Mouse (Mus musculus) midbrain, embryonic 13.5 days (tissue): Measurements from ENCODE around the gene Dvl2. TPM values are rescaled to one million over a fixed set of nuclear protein-coding genes. Genes with fewer than 3 reads are reported as not detected.
"Not testable (repeated sequence)": the region's sequence is repeated elsewhere in the genome, so short reads cannot be mapped to it uniquely, and the experiment has no call there.

Experiments
- ATAC-seq: fragments of 200-750 bp; cut with Nextera tagmentation; 2 replicates; pipeline ENCODE4 v1.8.0; 2017; ENCODE audit warnings: mild to moderate bottlenecking, moderate TSS enrichment, moderate library complexity
- H3K27ac ChIP-seq: fragments of 300-500 bp; sonication (generic); 2 replicates; pipeline ENCODE4 v1.5.1; 2015; ENCODE audit warnings: inconsistent platforms, mild to moderate bottlenecking, moderate library complexity
- H3K27me3 ChIP-seq: fragments of 300-500 bp; sonication (generic); 2 replicates; pipeline ENCODE4 v1.6.1; 2015; ENCODE audit warnings: mild to moderate bottlenecking, inconsistent platforms
- H3K36me3 ChIP-seq: fragments of 300-500 bp; sonication (generic); 2 replicates; pipeline ENCODE4 v1.6.1; 2015; ENCODE audit warnings: mild to moderate bottlenecking, inconsistent platforms
- H3K4me1 ChIP-seq: fragments of 300-500 bp; sonication (generic); replicated peaks from 2 replicates; pipeline ENCODE4 v1.6.1; 2015; ENCODE audit warnings: inconsistent platforms
- H3K4me2 ChIP-seq: fragments of 300-500 bp; sonication (generic); replicated peaks from 2 replicates; pipeline ENCODE4 v1.6.1; 2015; ENCODE audit warnings: moderate library complexity, mild to moderate bottlenecking, inconsistent platforms
- H3K4me3 ChIP-seq: fragments of 300-500 bp; sonication (generic); replicated peaks from 2 replicates; pipeline ENCODE4 v1.5.1; 2015; ENCODE audit warnings: mild to moderate bottlenecking, inconsistent platforms
- H3K9ac ChIP-seq: fragments of 300-500 bp; sonication (generic); replicated peaks from 2 replicates; pipeline ENCODE4 v1.6.1; 2015; ENCODE audit warnings: mild to moderate bottlenecking, inconsistent platforms
- H3K9me3 ChIP-seq: fragments of 300-500 bp; sonication (generic); 2 replicates; pipeline ENCODE4 v1.6.1; 2016; ENCODE audit warnings: mild to moderate bottlenecking, inconsistent platforms
- WGBS: fragments of 180-500 bp; shearing (Covaris S2); methylation state at CpG from one replicate; pipeline ENCODE4 v1.1.7; 2015; 5-methylcytosine and 5-hydroxymethylcytosine counted together
- polyA plus RNA-seq: library from polyadenylated mRNA; unstranded; fragments of >200 nt; fragmentation: Nextera tagmentation; extraction: Ambion mirVana; gene quantifications from 2 replicates; pipeline ENCODE4 v1.2.1, GENCODE M21; 2015

Gene Dvl2
- polyA plus RNA-seq: 27.6 and 35.4 TPM in 2 replicates

- WGBS: under 1% methylated on average over 44 of the region's 48 CpGs
- H3K36me3 ChIP-seq: peaks cover 34% of the 10 kb centered on the region
Observed at GRCm38 (mm10) chr11:70000396-70000898, at the start of gene Dvl2. Dvl2 (plus strand) TSS chr11:70000595.

DNA sequence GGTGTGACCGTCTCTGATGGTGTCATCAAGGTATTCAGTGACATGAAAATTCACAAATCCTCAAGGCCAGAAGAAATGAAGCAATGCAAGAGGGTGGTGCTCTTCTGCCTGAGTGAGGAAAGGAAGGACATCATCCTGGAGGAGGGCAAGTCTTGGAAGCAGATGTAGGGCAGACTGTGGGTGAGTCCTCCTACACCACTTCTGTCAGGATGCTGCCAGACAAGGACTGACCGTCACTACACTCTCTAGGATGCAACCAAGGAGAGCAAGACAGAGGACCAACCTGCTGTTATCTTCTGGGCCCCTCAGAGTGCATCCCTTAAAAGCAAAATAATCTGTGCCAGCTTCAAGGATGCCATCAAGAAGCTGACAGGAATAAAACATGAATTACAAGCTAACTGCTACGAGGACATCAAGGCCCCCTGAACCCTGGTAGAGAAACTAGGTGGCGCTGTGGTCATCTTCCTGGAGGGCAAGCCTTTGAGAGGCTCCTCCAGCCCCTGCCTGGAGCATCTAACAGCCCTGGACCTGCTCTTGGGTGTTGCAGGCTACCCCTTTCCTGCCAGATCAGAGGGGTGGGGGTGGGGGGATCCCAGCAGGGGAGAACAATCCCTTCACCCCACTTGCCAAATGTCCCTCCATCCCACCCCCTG is 49.5 kb upstream of the Dvl2 start:
- no peak overlapping the region for H3K4me3 ChIP-seq
- no peak overlapping the region for H3K9ac ChIP-seq
- WGBS: 38% methylated on average over 4 of the region's 4 CpGs
- no peak overlapping the region for H3K27ac ChIP-seq
- H3K4me1 ChIP-seq: peaks cover 16% of the 10 kb centered on the region
- 0 out of 2 replicates have a peak, but pooled peaks cover 18% of the 10 kb centered on the region for H3K27me3 ChIP-seq
- no peak overlapping the region for H3K4me2 ChIP-seq
- H3K36me3 ChIP-seq: no peaks in the 10 kb centered on the region
- ATAC-seq: no peak
- H3K9me3 ChIP-seq: no peaks in the 10 kb centered on the region

More at GRCm38 (mm10) chr11:70000396-70000898, at the start of gene Dvl2:
- Histone ChIP-seq H3K27me3 (no peaks in the 10 kb centered on the region), H3K4me2 (peak within 1 kb of the TSS; percentile 90), H3K9me3 (peaks cover 3% of the 10 kb centered on the region; the same call in 1 of the 2 replicates), H3K9ac (peak within 1 kb of the TSS; percentile 87), H3K27ac (peak within 1 kb of the TSS; percentile 96), H3K4me1 (peaks cover 65% of the 10 kb centered on the region), H3K4me3 (peak within 1 kb of the TSS; percentile 75)
- peak; percentile 69 for ATAC-seq

DNA sequence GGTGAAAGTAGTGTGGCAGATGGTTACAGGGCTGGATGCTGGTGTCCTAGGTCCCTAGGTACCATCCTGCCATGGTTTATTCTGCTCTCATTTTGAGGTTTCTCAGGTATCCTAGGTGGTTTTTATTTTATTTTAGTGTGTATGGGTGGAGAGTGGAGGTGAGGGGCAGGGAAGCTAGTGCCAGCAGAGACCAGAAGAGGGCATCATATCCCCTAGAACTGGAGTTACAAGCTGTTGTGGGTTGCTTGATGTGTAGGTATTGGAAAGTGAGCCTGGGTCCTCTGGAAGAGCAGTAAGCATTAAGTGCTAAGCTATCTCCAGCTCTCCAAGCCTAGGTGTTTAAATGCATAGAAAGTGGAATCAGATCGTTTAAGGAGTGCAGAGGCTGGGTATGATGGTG is 48.1 kb upstream of the Dvl2 start:
- Histone ChIP-seq H3K4me1 (peaks cover 14% of the 10 kb centered on the region), H3K9me3 (no peaks in the 10 kb centered on the region), H3K27ac (no peak overlapping the region), H3K4me2 (no peak overlapping the region), H3K9ac (no peak overlapping the region), H3K27me3 (0 out of 2 replicates have a peak, but pooled peaks cover 18% of the 10 kb centered on the region), H3K4me3 (no peak overlapping the region), H3K36me3 (no peaks in the 10 kb centered on the region)
- ATAC-seq: no peak
- 40% methylated on average over 1 of the region's 1 CpGs for WGBS

- no peak overlapping the region for H3K4me3 ChIP-seq
- peaks cover 5% of the 10 kb centered on the region for H3K4me1 ChIP-seq
- 68% methylated on average over 11 of the region's 11 CpGs for WGBS
- 0 out of 2 replicates have a peak, but pooled peaks cover 21% of the 10 kb centered on the region for H3K27me3 ChIP-seq
- H3K27ac ChIP-seq: no peak overlapping the region
- no peaks in the 10 kb centered on the region for H3K36me3 ChIP-seq
- H3K9ac ChIP-seq: no peak overlapping the region
- H3K4me2 ChIP-seq: no peak overlapping the region
- ATAC-seq: no peak
- H3K9me3 ChIP-seq: no peaks in the 10 kb centered on the region
Observed at GRCm38 (mm10) chr11:69953267-69953915, 47.0 kb upstream of the Dvl2 start.

GRCm38 (mm10) chr11:69955618-69956017 is 44.8 kb upstream of the Dvl2 start:
- not testable (repeated sequence) for H3K9me3 ChIP-seq, H3K4me1 ChIP-seq, H3K4me3 ChIP-seq, H3K4me2 ChIP-seq, H3K36me3 ChIP-seq, H3K27ac ChIP-seq, ATAC-seq, H3K9ac ChIP-seq
- peaks cover 32% of the 10 kb centered on the region for H3K27me3 ChIP-seq
- 82% methylated on average over 4 of the region's 4 CpGs for WGBS

- Histone ChIP-seq H3K9ac (no peak overlapping the region), H3K36me3 (no peaks in the 10 kb centered on the region), H3K4me1 (no peaks in the 10 kb centered on the region), H3K27me3 (peaks cover 32% of the 10 kb centered on the region), H3K4me3 (no peak overlapping the region), H3K27ac (no peak overlapping the region), H3K4me2 (no peak overlapping the region), H3K9me3 (no peaks in the 10 kb centered on the region)
- ATAC-seq: no peak
- 67% methylated on average over 1 of the region's 1 CpGs for WGBS
Observed at GRCm38 (mm10) chr11:69956218-69956617, 44.2 kb upstream of the Dvl2 start.

- no peak for ATAC-seq
- no peak overlapping the region for H3K4me3 ChIP-seq
- no peak overlapping the region for H3K4me2 ChIP-seq
- peaks cover 6% of the 10 kb centered on the region; the same call in 1 of the 2 replicates for H3K4me1 ChIP-seq
- no peak overlapping the region for H3K27ac ChIP-seq
- no peaks in the 10 kb centered on the region for H3K36me3 ChIP-seq
- H3K9ac ChIP-seq: no peak overlapping the region
- no peaks in the 10 kb centered on the region for H3K9me3 ChIP-seq
- WGBS: 22% methylated on average over 5 of the region's 5 CpGs
- peaks cover 62% of the 10 kb centered on the region for H3K27me3 ChIP-seq
Observed at GRCm38 (mm10) chr11:69960616-69961015, 39.8 kb upstream of the Dvl2 start.

DNA sequence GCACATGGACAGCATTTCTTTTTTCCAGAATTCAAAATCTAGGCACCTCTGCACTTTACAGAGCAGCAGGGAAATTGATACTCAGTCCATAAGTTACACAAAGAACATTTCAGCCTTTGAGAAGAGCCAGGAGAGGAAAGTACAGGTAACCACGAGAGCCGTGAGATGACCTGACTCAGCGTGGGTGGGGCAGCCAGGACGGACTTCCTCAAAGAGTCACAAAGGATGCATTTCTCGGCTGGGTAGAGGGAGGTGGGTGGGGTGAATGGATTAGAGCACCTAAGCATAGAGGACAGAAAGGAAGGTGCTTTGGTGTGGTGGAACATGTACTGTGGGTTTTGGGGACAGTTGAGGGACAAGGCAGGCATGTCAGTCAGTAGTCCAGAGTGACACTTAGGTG is 38.6 kb upstream of the Dvl2 start:
- no peak for ATAC-seq

DNA sequence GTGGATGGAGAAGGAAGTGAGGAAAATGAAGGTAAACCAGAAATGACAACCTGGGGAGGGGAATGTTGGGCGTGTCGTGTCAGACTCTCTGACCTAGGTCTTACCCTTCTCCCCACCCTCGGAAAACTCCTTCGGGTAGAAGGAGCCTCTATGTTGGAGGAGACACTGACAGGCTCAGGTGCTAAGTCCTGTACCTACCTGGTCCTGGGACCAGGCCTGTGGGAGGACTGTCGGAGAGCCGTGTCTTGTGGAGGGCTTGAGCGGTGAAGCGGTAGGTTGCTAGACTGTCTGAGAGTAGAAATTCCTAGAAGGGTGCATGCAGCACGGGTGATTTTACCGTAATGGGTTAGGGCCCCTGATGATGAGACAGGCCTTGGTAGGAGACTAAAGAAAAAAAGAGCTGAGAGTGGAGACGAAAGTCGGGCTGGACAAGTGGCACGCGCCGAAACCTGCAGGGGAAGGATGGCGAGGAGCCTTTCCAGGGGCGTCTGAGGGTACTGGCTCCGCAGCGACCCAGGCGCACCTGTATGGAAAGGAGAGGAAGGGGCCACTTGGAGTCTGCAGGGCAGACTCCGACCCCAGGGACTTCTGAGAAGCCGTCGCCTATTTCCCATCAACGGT is 35.6 kb upstream of the Dvl2 start, which contains the start of gene Cldn7:
Gene Cldn7 (plus strand): TSS at position 130 of the 621 bp plus-strand sequence.
- Histone ChIP-seq H3K27me3 (peaks cover 91% of the 10 kb centered on the region), H3K36me3 (peaks cover 22% of the 10 kb centered on the region), H3K4me1 (peaks cover 17% of the 10 kb centered on the region), H3K4me2 (0 out of 2 replicates have a peak within 1 kb of the TSS, but pooled peaks have one; percentile 31), H3K27ac (no peak within 1 kb of the TSS), H3K9ac (no peak within 1 kb of the TSS), H3K4me3 (0 out of 2 replicates have a peak within 1 kb of the TSS, but pooled peaks have one; percentile 9), H3K9me3 (no peaks in the 10 kb centered on the region)
- no peak for ATAC-seq
- WGBS: 11% methylated on average over 24 of the region's 24 CpGs

More for the DNA sequence above, 38.6 kb upstream of the Dvl2 start:
- Histone ChIP-seq H3K36me3 (no peaks in the 10 kb centered on the region), H3K4me1 (peaks cover 15% of the 10 kb centered on the region), H3K9me3 (no peaks in the 10 kb centered on the region), H3K27me3 (peaks cover 75% of the 10 kb centered on the region), H3K4me2 (no peak overlapping the region), H3K9ac (no peak overlapping the region), H3K4me3 (no peak overlapping the region), H3K27ac (no peak overlapping the region)
- 54% methylated on average over 5 of the region's 5 CpGs for WGBS

- Histone ChIP-seq H3K9me3 (no peaks in the 10 kb centered on the region), H3K36me3 (peaks cover 28% of the 10 kb centered on the region), H3K4me3 (peak overlapping the region; percentile 22), H3K9ac (no peak overlapping the region), H3K27me3 (peaks cover 85% of the 10 kb centered on the region), H3K4me2 (peak overlapping the region; percentile 47; the same call in 1 of the 2 replicates), H3K27ac (no peak overlapping the region), H3K4me1 (peaks cover 17% of the 10 kb centered on the region)
- ATAC-seq: no peak
- WGBS: 2% methylated on average over 49 of the region's 49 CpGs
Observed at GRCm38 (mm10) chr11:69965271-69966005, 35.0 kb upstream of the Dvl2 start.
